Mouse (Mus musculus) ovary, postnatal 36 days (tissue): ENCODE results near the gene Gm49337.
"Not testable (repeated sequence)": the region's sequence is repeated elsewhere in the genome, so short reads cannot be mapped to it uniquely, and the experiment has no call there.

Source experiments
- DNase-seq: peaks from one replicate; pipeline ENCODE4 v3.0.0; 2022; ENCODE audit warnings: low spot score, mixed read lengths

The Gm49337 gene

DNA sequence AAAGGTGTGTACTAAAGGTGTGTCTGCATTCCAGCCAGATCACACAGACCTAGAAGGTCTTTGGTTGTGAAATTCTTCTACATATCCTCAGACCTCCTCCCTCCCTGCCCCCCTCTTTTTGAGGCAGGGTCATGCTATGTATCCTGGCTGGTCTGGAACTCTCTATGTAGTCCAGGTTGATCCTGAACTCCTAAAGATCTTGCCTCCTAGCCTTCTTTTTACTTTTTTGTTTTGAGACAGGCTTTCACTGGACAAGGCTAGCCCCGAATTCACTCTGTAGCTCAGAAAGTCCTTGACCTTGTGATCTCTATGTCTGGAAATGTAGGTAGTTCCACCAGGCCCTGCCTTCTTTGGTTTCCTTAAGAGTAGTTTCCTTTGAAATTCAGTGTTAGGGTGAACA lies 35.7 kb downstream of the Gm49337 start:
- no peak for DNase-seq

DNA sequence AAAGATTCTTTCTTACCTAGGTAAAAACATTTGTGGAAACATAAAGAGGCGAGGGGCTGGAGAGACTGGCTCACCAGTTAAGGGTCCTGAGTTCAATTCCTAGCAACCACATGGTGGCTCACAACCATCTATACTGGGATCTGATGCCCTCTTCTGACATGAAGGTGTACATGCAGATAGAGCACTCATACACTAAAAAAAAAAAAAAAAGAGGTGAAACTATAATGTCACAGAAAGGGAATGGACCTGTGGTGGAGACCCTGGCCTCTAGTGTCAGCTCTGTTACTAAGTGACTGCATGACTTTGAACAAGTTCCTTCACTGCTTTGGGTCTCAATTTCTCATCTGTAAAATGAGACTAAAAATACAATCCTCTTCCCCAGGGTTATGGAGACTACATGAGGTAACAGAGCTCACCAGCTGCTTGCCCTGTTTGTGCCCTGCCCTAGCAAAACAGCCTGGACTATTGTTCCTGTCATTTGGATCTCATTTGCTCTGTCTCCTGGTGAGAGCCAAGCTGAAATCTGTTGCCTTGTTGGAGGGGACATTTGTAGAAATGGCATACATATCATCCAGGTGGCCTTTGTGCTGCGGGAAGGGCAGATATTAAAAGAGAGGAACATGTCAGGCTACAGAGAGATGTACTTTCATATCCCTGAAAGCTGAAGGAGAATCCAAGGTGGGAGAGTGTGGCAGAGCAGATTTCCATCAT lies 42.9 kb downstream of the Gm49337 start:
- no peak for DNase-seq

DNA sequence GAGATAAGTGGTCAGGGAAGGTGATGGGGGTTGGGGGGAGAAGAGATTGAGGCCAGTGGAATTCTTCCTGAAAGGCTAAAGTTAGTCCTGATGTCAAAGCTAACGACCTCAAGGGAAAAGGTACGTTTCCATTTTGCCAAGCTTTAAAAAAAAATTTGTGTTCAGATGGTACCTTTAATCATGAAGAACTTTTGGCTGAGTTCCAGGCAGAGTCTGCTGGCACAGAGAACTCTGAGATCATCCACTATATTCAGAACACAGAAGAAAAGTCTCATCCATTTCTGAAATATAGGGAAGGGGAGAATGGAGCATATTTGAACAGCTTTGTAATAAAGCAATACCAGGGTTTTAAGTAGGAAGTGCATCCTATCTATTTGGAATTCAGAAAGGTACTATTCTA lies 43.9 kb downstream of the Gm49337 start:
- DNase-seq: no peak

DNA sequence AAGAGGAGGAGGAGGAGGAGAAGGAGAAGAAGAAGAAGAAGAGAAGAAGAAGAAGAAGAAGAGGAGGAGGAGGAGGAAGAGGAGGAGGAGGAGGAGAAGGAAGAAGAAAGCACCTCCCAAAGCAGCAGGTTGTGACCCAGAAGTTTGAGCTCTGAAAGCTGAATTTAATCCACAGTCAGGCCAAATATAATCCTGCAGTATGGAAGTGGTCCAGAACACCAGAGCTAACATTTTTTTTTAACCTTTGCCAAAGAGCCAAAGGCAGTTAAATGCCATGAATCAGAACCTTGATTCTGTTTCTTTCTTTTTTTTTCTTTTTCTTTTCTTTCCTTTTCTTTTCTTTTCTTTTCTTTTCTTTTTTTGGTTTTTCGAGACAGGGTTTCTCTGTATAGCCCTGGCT lies 44.5 kb downstream of the Gm49337 start:
- not testable (repeated sequence) for DNase-seq

DNA sequence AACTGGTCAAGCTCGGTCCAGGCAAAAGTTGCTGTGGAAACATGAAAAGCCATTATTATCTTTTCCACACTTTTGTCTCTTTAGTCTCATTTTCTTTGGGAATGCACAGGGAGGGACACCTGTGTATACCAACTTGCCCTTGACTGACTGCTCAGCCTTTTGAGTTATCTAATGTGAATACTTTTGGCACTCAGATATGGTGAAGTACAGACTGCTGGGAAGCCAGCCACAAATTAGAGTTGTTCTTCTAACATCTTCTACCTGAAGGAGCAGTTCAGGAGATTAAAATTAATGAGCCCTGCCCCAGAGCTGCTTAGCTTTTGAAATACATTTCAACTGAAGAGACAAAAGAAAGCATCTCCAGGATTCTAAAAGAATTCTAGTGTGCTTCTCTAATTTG lies 45.9 kb downstream of the Gm49337 start:
- no peak for DNase-seq

GRCm38 (mm10) chr4:116220071-116220650 lies 47.0 kb downstream of the Gm49337 start:
- no peak for DNase-seq

DNA sequence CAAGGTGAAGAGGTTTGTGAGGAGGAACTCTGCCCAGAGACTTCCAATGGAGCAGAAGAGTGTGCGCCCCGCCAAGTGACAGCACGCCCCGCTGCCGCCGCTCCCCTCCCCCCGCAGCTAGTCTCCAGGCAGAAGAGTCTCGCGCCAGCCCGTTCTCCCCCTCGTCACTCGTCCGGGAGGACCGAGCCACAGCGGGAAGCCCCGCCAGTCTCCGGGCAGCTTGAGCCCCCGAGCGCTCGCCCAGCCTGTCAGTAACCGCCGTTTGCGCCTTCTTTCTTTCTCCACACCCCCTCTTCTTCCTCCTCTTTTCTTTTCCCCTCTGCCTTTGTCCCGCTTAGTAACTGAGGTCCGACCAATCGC lies 47.6 kb downstream of the Gm49337 start:
- DNase-seq: no peak

- peak; percentile 98 for DNase-seq
Measured at GRCm38 (mm10) chr4:116221140-116221851, 48.1 kb downstream of the Gm49337 start, which contains the start of gene Pik3r3. Pik3r3 (plus strand) TSS chr4:116221618.

DNA sequence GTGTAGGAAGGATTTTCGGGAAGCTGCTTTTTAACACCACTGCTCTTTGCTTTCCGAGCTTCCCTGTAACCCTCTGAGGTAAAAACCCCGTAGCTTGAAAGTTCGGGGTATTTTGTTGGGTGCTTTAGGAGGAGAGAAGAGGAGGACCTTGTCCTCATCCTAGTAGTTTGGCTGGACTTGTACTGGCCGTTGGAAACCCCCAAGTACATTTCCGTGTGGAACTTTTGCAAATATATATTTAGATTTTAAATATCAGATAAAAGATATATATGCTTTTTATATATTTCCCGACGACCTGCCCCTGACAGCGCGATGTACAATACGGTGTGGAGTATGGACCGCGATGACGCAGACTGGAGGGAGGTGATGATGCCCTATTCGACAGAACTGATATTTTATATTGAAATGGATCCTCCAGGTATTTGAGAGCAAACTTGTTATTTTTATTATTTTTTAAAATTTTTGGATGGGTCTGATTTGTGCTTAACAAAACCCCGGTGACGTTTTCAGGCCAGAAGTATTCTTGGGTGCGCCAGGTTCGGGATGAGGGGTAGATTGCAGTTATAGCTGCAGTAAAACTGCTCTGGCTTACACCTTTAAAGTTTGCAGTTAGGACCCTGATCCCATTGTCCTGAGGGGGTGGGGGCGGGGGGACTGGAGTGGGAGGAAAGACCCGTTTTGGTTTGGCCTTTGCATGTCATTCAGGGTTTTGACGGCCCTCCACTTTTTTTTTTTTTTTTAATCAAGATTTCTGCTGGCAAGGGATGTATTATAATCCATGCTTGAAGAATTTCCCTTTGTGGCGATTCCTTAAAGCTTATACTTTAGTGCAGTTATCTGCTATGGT lies 49.0 kb downstream of the Gm49337 start:
- DNase-seq: no peak

- DNase-seq: no peak
Measured at GRCm38 (mm10) chr4:116222843-116223119, 49.6 kb downstream of the Gm49337 start.

DNA sequence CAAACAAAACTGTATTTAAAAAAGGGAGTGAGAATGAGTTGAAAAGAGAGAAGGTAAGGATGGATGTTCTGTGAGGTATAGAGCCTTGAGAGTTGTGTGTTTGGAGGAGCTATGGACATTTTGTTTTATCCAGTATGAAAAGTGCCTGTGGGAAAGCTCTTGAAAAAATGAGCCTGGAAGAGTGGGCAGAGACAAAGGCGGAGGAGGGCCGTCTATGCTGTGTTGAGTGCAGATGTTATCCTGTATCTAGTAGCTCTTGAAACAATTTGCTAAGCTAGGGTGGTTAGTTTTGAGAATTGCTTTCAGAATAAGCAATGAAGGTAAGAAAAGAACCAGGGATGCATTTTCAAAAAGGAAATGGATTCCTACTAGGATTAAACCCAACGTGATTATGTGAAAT lies 70.2 kb downstream of the Gm49337 start:
- no peak for DNase-seq

DNA sequence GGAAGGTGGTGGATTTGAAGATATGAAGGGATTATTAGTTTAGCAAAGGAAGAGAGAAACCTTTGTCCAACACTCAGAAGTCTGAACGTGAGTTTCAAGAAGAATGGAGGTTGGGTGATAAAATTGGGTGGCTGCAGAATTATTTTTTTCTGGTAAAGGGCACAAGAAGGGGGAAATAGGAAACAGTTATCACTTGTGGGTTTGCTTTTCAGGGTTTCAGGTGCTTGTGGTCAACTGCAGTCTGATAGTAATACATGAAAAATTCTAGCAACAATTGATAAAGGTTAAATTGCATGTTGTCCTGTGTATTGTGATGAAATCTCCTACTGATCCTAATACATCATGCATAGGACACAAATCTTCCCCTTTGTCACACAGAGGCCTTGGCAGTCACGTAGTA lies 71.1 kb downstream of the Gm49337 start:
- no peak for DNase-seq

GRCm38 (mm10) chr4:116245926-116246325 lies 72.7 kb downstream of the Gm49337 start:
- DNase-seq: peak; percentile 36

DNA sequence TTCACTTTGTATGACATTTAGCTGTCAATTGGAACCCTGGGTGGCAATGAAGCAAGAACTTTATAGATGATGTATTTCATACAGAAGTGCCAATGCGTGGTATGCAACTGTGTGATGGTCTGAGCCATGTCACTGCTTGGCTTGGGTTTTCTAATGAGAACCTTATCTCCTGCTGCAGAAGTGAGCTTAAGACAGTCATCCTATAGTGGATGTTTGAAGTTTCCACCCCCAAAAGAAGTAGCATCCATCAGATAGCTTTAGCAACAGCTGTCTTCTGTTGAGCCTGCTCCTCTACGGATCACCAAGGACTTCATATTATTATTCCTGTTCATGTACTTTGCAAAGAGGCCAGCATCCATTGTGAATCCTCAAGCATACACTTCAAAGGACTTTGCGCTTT lies 76.8 kb downstream of the Gm49337 start:
- DNase-seq: no peak

DNA sequence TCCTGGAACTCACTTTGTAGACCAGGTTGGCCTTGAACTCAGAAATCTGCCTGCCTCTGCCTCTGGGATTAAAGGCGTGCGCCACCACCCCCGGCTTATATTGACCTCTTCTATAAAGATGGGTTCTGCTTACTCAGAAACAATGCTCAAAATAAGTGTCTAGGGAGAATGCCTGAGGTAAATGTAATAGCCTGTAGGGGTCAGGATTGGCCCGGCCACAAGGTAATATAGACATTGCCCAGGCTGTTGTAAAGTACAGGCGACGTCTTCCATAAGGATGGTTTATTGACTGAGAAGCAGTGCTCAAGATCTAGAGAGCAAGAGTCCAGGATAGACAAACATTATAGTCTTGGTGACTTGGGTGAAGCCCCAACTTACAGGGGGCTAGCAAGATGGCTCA lies 95.0 kb downstream of the Gm49337 start:
- DNase-seq: no peak

GRCm38 (mm10) chr4:116282211-116282610 lies 109.0 kb downstream of the Gm49337 start:
- DNase-seq: no peak

DNA sequence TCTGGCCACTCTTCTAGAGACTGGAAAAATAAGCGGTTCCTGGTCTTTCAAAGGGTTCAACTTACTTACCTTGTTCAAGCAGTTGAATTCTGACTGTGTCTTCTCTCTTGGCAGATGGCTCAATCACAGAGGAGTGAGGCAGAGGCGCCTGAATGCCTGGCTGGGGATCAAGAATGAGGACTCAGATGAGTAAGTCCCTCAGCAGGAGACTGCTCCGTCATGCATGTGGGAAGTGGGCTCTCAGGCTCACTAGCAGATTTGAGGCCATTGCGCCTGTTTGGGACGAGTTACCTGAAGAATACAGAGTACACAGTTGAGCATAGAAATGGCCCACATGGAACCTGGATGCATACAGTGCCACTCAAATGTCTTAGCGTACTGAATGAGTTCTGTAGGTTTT lies 118.4 kb downstream of the Gm49337 start:
- DNase-seq: no peak

- DNase-seq: no peak
Measured at GRCm38 (mm10) chr4:116293296-116293695, 120.1 kb downstream of the Gm49337 start.

DNA sequence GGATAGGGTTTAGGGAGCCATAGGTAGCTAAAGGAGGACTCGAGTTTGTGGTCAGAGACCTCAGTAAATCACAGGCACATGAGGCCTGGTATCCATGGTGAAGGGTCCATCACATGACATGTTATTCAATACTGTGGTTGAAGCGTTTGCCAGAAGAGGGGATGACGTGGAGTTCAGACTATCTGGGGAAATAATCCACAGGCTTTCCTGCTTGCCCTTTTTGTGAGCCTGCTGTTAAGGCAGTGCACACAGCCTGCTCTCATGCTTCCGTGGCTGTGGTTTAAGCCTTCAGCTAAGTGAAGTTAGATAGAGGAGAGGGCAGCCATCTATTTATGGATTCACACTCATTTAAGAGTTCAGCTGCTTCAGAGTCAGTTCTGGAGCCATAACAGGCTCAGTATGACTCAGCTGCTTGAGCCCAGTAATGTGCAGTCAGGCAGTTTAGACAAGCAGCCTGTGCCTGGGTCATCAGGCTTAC lies 127.7 kb downstream of the Gm49337 start:
- no peak for DNase-seq

- no peak for DNase-seq
Measured at GRCm38 (mm10) chr4:116304551-116304950, 131.4 kb downstream of the Gm49337 start.

GRCm38 (mm10) chr4:116317575-116317974 lies 144.4 kb downstream of the Gm49337 start:
- DNase-seq: no peak

DNA sequence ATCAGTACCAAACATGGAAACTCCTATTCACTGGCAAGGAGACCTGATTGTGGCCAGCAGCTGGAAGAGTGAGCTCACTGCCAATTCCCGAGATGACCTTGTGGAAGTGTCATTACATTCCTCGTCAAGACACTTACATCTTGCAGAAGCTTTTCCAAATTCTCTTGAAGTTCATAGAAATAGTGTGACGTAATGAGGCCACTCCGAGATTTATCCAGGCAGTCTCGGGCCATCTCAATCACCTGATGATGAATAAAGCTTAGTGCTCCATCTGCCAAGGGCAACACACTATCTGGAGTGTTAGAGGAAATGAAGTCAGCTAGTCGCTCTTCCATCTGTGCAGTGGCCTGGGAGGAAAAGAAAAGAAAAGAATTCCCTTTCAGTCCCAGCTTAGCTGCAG lies 148.9 kb downstream of the Gm49337 start:
- DNase-seq: no peak

- no peak for DNase-seq
Measured at GRCm38 (mm10) chr4:116329256-116329655, 156.1 kb downstream of the Gm49337 start.
